ENCODE assay signal across 24 mouse cellular contexts in the genomic region with DNA sequence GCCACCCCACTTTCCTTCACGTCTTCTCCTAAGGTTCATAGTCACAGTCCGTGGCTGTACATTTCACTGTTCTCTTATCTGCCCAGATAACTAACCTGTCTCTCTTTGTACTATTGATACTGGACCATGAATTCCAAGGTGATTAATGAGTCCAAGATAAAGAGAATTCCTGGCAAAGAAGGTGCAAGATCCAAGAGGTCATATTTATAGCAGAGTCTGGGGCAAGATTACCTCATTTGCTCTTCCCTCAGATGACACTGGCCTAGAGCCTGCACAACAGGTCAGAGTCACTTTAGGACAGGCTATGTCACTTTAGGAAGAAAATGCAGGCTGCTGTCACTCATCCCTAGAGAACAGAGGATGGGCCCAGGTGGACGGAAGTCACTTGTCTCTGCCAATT. TPM values are rescaled to one million over a fixed set of nuclear protein-coding genes. Genes with fewer than 3 reads are reported as not detected.
DNase-seq lines count a peak whose midpoint lies in the region; ATAC-seq and TF ChIP-seq lines count a peak whose summit lies in the region.
"Had no signal": no experiment of that assay in that cellular context is flagged by ENCODE, and none has a peak within 500 bp of the region (broad histone marks: within the 10 kb centered on the region; RNA-seq: fewer than 3 reads in every experiment).

No protein-coding gene starts in this region.

- H3K4me1 ChIP-seq in liver, adult 2 months (ENCODE audit: control insufficient read depth, insufficient read depth, low read length): peaks cover 12% of the 10 kb centered on the region
- H3K4me1 ChIP-seq in liver, embryonic 12.5 days: peaks cover 18% of the 10 kb centered on the region
- H3K4me1 ChIP-seq in small intestine, adult 2 months (ENCODE audit: control insufficient read depth, insufficient read depth, insufficient read length, low read length): peaks cover 30% of the 10 kb centered on the region
- H3K4me1 ChIP-seq: forebrain, embryonic 10.5 days; heart, embryonic 15.5 days; hindbrain, embryonic 10.5 days had no signal

- H3K9ac ChIP-seq in liver, adult 2 months (ENCODE audit: low read depth, low read length): no peak overlapping the region
- no peak overlapping the region for H3K9ac ChIP-seq in liver, embryonic 12.5 days
- H3K9ac ChIP-seq: heart, embryonic 15.5 days; hindbrain, embryonic 14.5 days had no signal

- peak; percentile 90 for DNase-seq in heart, adult 11 months
- DNase-seq in heart, adult 8-10 months (ENCODE audit: low spot score): no peak
- peak; percentile 81 for DNase-seq in liver, adult 2 months (ENCODE audit: extremely low read depth, low read depth, low spot score)
- DNase-seq in cerebellum, postnatal 10 days: no peak
- DNase-seq in cerebellum, adult 11 months: no peak
- DNase-seq: adrenal gland, postnatal 14 days; B cell, adult 2 months; cerebellum, adult 18-20 months; cerebellum, adult 9-11 months; gastrocnemius, adult 2 months; gastrocnemius, postnatal 25 days; heart, postnatal 14 days had no signal

- WGBS in liver, adult 2 months: 20% methylated on average over 3 of the region's 3 CpGs
- WGBS in liver, embryonic 12.5 days (ENCODE audit: insufficient replicate concordance): 51% methylated on average over 3 of the region's 3 CpGs
- 24% methylated on average over 3 of the region's 3 CpGs for WGBS in small intestine, adult 2 months

- H3K36me3 ChIP-seq in liver, adult 2 months (ENCODE audit: control insufficient read depth, insufficient read depth, low read length): no peaks in the 10 kb centered on the region
- no peaks in the 10 kb centered on the region for H3K36me3 ChIP-seq in liver, embryonic 12.5 days
- H3K36me3 ChIP-seq in small intestine, adult 2 months (ENCODE audit: control insufficient read depth, insufficient read depth, low read length): 0 out of 2 replicates have a peak, but pooled peaks cover 2% of the 10 kb centered on the region
- H3K36me3 ChIP-seq: embryonic facial prominence, embryonic 10.5 days; forebrain, embryonic 10.5 days; G1E; heart, embryonic 15.5 days; hindbrain, embryonic 10.5 days had no signal

- no peak for TF ChIP-seq POLR2A in liver, adult 2 months (IDR thresholded peaks at IDR 0.05; ENCODE audit: extremely low read depth, insufficient read depth, low read length)
- TF ChIP-seq POLR2A in small intestine, adult 2 months (IDR thresholded peaks at IDR 0.05; ENCODE audit: low read depth, low read length): no peak

- no peak overlapping the region for H3K4me2 ChIP-seq in liver, embryonic 12.5 days
- H3K4me2 ChIP-seq: heart, embryonic 15.5 days; hindbrain, embryonic 14.5 days had no signal

- no peak for ATAC-seq in liver, embryonic 12.5 days
- ATAC-seq: CD4-positive, CD25-positive, alpha-beta regulatory T cell, adult 4 months; forebrain, embryonic 14.5 days had no signal

- TF ChIP-seq CTCF in liver, adult 2 months (IDR thresholded peaks at IDR 0.05; ENCODE audit: low read depth, low read length): no peak
- TF ChIP-seq CTCF in small intestine, adult 2 months (IDR thresholded peaks at IDR 0.05; ENCODE audit: extremely low read depth, insufficient read length, insufficient replicate concordance, low read depth, low read length): no peak

- no peak overlapping the region for H3K4me3 ChIP-seq in liver, adult 2 months (ENCODE audit: insufficient read depth, low read depth, low read length)
- no peak overlapping the region for H3K4me3 ChIP-seq in liver, embryonic 12.5 days
- H3K4me3 ChIP-seq in small intestine, adult 2 months (ENCODE audit: low read depth, low read length): no peak overlapping the region
- H3K4me3 ChIP-seq: embryonic facial prominence, embryonic 10.5 days; forebrain, embryonic 10.5 days; gastrocnemius, adult 2 months; heart, embryonic 15.5 days; hindbrain, embryonic 10.5 days had no signal

- H3K79me2 ChIP-seq in liver, adult 2 months (ENCODE audit: control insufficient read depth, insufficient read depth, low read length): no peaks in the 10 kb centered on the region

- H3K27ac ChIP-seq in liver, adult 2 months (replicated peaks; ENCODE audit: insufficient read depth, low read depth, low read length): peak overlapping the region; percentile 30; the same call in 1 of the 2 replicates
- no peak overlapping the region for H3K27ac ChIP-seq in liver, embryonic 12.5 days
- peak overlapping the region; percentile 51 for H3K27ac ChIP-seq in small intestine, adult 2 months (ENCODE audit: insufficient read depth, low read depth, low read length)
- H3K27ac ChIP-seq: embryonic facial prominence, embryonic 10.5 days; forebrain, embryonic 10.5 days; gastrocnemius, adult 2 months; heart, embryonic 15.5 days; hindbrain, embryonic 10.5 days; hindbrain, embryonic 14.5 days had no signal

- no peaks in the 10 kb centered on the region for H3K9me3 ChIP-seq in liver, embryonic 12.5 days (replicated peaks)
- H3K9me3 ChIP-seq: embryonic facial prominence, embryonic 10.5 days; forebrain, embryonic 10.5 days; G1E; heart, embryonic 15.5 days; hindbrain, embryonic 10.5 days had no signal

- no peaks in the 10 kb centered on the region for H3K27me3 ChIP-seq in liver, adult 2 months (ENCODE audit: control insufficient read depth, insufficient read depth, low read length)
- no peaks in the 10 kb centered on the region for H3K27me3 ChIP-seq in liver, embryonic 12.5 days (replicated peaks)
- H3K27me3 ChIP-seq in small intestine, adult 2 months (ENCODE audit: control insufficient read depth, insufficient read depth, low read length): no peaks in the 10 kb centered on the region
- H3K27me3 ChIP-seq: heart, embryonic 15.5 days had no signal

RNA-seq across cellular contexts. Expression of a gene that starts 10.3 kb away (rescaled TPM):
- total RNA-seq in heart, adult 8-10 months (2022): not detected
- total RNA-seq in liver, adult 2 months (2014; rRNA removed): not detected in 2 replicates
- polyA plus RNA-seq in liver, adult 2 months (2012; rRNA removed): not detected in 2 replicates
- not detected in 2 replicates for polyA plus RNA-seq in liver, embryonic 12.5 days (2016; fragmentation: Nextera tagmentation; extraction: Ambion mirVana)
- polyA plus RNA-seq in small intestine, adult 2 months (2012; rRNA removed): not detected in 2 replicates
- total RNA-seq: adrenal gland, postnatal 14 days; gastrocnemius, adult 2 months; gastrocnemius, postnatal 25 days; granulocyte monocyte progenitor cell, adult 5-6 weeks; heart, postnatal 14 days had no signal
- polyA plus RNA-seq: CD4-positive, CD25-positive, alpha-beta regulatory T cell, adult 4 months; embryonic facial prominence, embryonic 10.5 days; embryonic facial prominence, embryonic 14.5 days; forebrain, embryonic 10.5 days; forebrain, embryonic 14.5 days; G1E; heart, embryonic 15.5 days; hindbrain, embryonic 10.5 days; hindbrain, embryonic 14.5 days had no signal

RNA-seq across cellular contexts. Expression of a gene that starts 10.6 kb away (rescaled TPM):
- 1 to 10 TPM; 3.2 to 9.2 (median 6.2) TPM for total RNA-seq in heart, adult 8-10 months (2022)
- 0.27 TPM in 1 of 2 replicates, not detected in the other for total RNA-seq in liver, adult 2 months (2014; rRNA removed)
- polyA plus RNA-seq in liver, adult 2 months (2012; rRNA removed): not detected in 2 replicates
- not detected in 2 replicates for polyA plus RNA-seq in liver, embryonic 12.5 days (2016; fragmentation: Nextera tagmentation; extraction: Ambion mirVana)
- 32.8 and 181 TPM in 2 replicates for polyA plus RNA-seq in small intestine, adult 2 months (2012; rRNA removed)
- total RNA-seq: adrenal gland, postnatal 14 days; G1E; gastrocnemius, postnatal 25 days; granulocyte monocyte progenitor cell, adult 5-6 weeks had no signal
- polyA plus RNA-seq: CD4-positive, CD25-positive, alpha-beta regulatory T cell, adult 4 months; embryonic facial prominence, embryonic 10.5 days; embryonic facial prominence, embryonic 14.5 days; forebrain, embryonic 10.5 days; forebrain, embryonic 14.5 days; G1E; heart, embryonic 15.5 days; hindbrain, embryonic 10.5 days; hindbrain, embryonic 14.5 days had no signal

RNA-seq across cellular contexts. Expression of a gene that starts 25.1 kb away (rescaled TPM):
- total RNA-seq in heart, adult 8-10 months (2022): not detected
- not detected in 2 replicates for total RNA-seq in liver, adult 2 months (2014; rRNA removed)
- not detected in 2 replicates for polyA plus RNA-seq in liver, adult 2 months (2012; rRNA removed)
- polyA plus RNA-seq in liver, embryonic 12.5 days (2016; fragmentation: Nextera tagmentation; extraction: Ambion mirVana): not detected in 2 replicates
- not detected in 2 replicates for polyA plus RNA-seq in small intestine, adult 2 months (2012; rRNA removed)
- total RNA-seq: adrenal gland, postnatal 14 days; gastrocnemius, adult 2 months; gastrocnemius, postnatal 25 days; granulocyte monocyte progenitor cell, adult 5-6 weeks; heart, postnatal 14 days had no signal
- polyA plus RNA-seq: CD4-positive, CD25-positive, alpha-beta regulatory T cell, adult 4 months; embryonic facial prominence, embryonic 10.5 days; embryonic facial prominence, embryonic 14.5 days; forebrain, embryonic 10.5 days; forebrain, embryonic 14.5 days; G1E; heart, embryonic 15.5 days; hindbrain, embryonic 10.5 days; hindbrain, embryonic 14.5 days had no signal

RNA-seq across cellular contexts. Expression of a gene that starts 27.7 kb away (rescaled TPM):
- not detected for total RNA-seq in heart, adult 8-10 months (2022)
- total RNA-seq in liver, adult 2 months (2014; rRNA removed): not detected in 2 replicates
- polyA plus RNA-seq in liver, adult 2 months (2012; rRNA removed): not detected in 2 replicates
- polyA plus RNA-seq in liver, embryonic 12.5 days (2016; fragmentation: Nextera tagmentation; extraction: Ambion mirVana): not detected in 2 replicates
- polyA plus RNA-seq in small intestine, adult 2 months (2012; rRNA removed): not detected in 2 replicates
- total RNA-seq: adrenal gland, postnatal 14 days; gastrocnemius, adult 2 months; gastrocnemius, postnatal 25 days; granulocyte monocyte progenitor cell, adult 5-6 weeks; heart, postnatal 14 days had no signal
- polyA plus RNA-seq: CD4-positive, CD25-positive, alpha-beta regulatory T cell, adult 4 months; embryonic facial prominence, embryonic 10.5 days; embryonic facial prominence, embryonic 14.5 days; forebrain, embryonic 10.5 days; forebrain, embryonic 14.5 days; G1E; heart, embryonic 15.5 days; hindbrain, embryonic 10.5 days; hindbrain, embryonic 14.5 days had no signal

RNA-seq across cellular contexts. Expression of a gene that starts 34.9 kb away (rescaled TPM):
- total RNA-seq in heart, adult 8-10 months (2022): not detected
- total RNA-seq in liver, adult 2 months (2014; rRNA removed): not detected in 2 replicates
- polyA plus RNA-seq in liver, adult 2 months (2012; rRNA removed): not detected in 2 replicates
- not detected in 2 replicates for polyA plus RNA-seq in liver, embryonic 12.5 days (2016; fragmentation: Nextera tagmentation; extraction: Ambion mirVana)
- not detected in 2 replicates for polyA plus RNA-seq in small intestine, adult 2 months (2012; rRNA removed)
- total RNA-seq: adrenal gland, postnatal 14 days; gastrocnemius, adult 2 months; gastrocnemius, postnatal 25 days; granulocyte monocyte progenitor cell, adult 5-6 weeks; heart, postnatal 14 days had no signal
- polyA plus RNA-seq: embryonic facial prominence, embryonic 10.5 days; embryonic facial prominence, embryonic 14.5 days; forebrain, embryonic 10.5 days; forebrain, embryonic 14.5 days; G1E; hindbrain, embryonic 10.5 days; hindbrain, embryonic 14.5 days had no signal

Comparison
In these comparisons a context has a peak if more than half of its experiments do, and no peak if none do; other contexts are left out.
1. DNase-seq: peak in heart, adult 11 months (single experiment) and liver, adult 2 months (single experiment); none in heart, adult 8-10 months (single experiment), cerebellum, postnatal 10 days (0 of 2) and cerebellum, adult 11 months (single experiment).
2. RNA of a gene that starts 10.6 kb away (polyA plus RNA-seq): 32.8 to 181 TPM in small intestine, adult 2 months; not detected in liver, adult 2 months and not detected in liver, embryonic 12.5 days; every median in the first group is over 10 times any median in the second.